Mouse (Mus musculus) intestine, embryonic 16.5 days (tissue): ENCODE data around the gene Adgrv1. TPM values are rescaled to one million over a fixed set of nuclear protein-coding genes. Genes with fewer than 3 reads are reported as not detected.
A peak's percentile ranks its signal among the peaks of the same experiment; 100 is the strongest.

Experiments
- ATAC-seq: fragments of 200-750 bp; cut with Nextera tagmentation; 2 replicates; pipeline ENCODE4 v1.8.0; 2017; ENCODE audit warnings: moderate TSS enrichment, moderate library complexity
- H3K27ac ChIP-seq: fragments of 300-500 bp; sonication (generic); 2 replicates; pipeline ENCODE4 v1.5.1; 2014; ENCODE audit warnings: mild to moderate bottlenecking, low read length
- H3K27me3 ChIP-seq: fragments of 300-500 bp; sonication (generic); replicated peaks from 2 replicates; pipeline ENCODE4 v1.6.1; 2014; ENCODE audit warnings: low read length, control low read depth, mixed read lengths; ENCODE audit not compliant: control insufficient read depth, insufficient read depth
- H3K36me3 ChIP-seq: fragments of 300-500 bp; sonication (generic); 2 replicates; pipeline ENCODE4 v1.6.1; 2014; ENCODE audit warnings: low read length, control low read depth; ENCODE audit not compliant: control insufficient read depth, insufficient read depth
- H3K4me1 ChIP-seq: fragments of 300-500 bp; sonication (generic); 2 replicates; pipeline ENCODE4 v1.6.1; 2014; ENCODE audit warnings: low read length, control low read depth, mixed read lengths; ENCODE audit not compliant: control insufficient read depth, insufficient read depth
- H3K4me2 ChIP-seq: fragments of 300-500 bp; sonication (generic); 2 replicates; pipeline ENCODE4 v1.6.1; 2014; ENCODE audit warnings: low read depth, low read length, control low read depth
- H3K4me3 ChIP-seq: fragments of 300-500 bp; sonication (generic); 2 replicates; pipeline ENCODE4 v1.5.1; 2014; ENCODE audit warnings: mild to moderate bottlenecking, low read length
- H3K9ac ChIP-seq: fragments of 300-500 bp; sonication (generic); 2 replicates; pipeline ENCODE4 v1.6.1; 2014; ENCODE audit warnings: low read depth, low read length
- H3K9me3 ChIP-seq: fragments of 300-500 bp; sonication (generic); 2 replicates; pipeline ENCODE4 v1.6.1; 2016; ENCODE audit warnings: low read length, control low read depth; ENCODE audit not compliant: control insufficient read depth
- WGBS: fragments of 180-500 bp; shearing (Covaris S2); extraction: QIAGEN DNeasy Blood & Tissue Kit; methylation state at CpG from one replicate; pipeline ENCODE4 v1.1.7; 2014; 5-methylcytosine and 5-hydroxymethylcytosine counted together
- polyA plus RNA-seq: library from polyadenylated mRNA; unstranded; fragments of >200 nt; fragmentation: Nextera tagmentation; extraction: Ambion mirVana; gene quantifications from 2 replicates; pipeline ENCODE4 v1.2.1, GENCODE M21; 2015

Gene Adgrv1
- polyA plus RNA-seq, 1 experiment from 2014 or later, result 0.56 TPM

- Histone ChIP-seq H3K27me3 (no peaks in the 10 kb centered on the region), H3K9me3 (no peaks in the 10 kb centered on the region), H3K4me1 (no peaks in the 10 kb centered on the region), H3K36me3 (no peaks in the 10 kb centered on the region), H3K4me3 (no peak overlapping the region), H3K4me2 (no peak overlapping the region), H3K27ac (no peak overlapping the region), H3K9ac (no peak overlapping the region)
- peak; percentile 67 for ATAC-seq
- 66% methylated on average over 2 of the region's 2 CpGs for WGBS
Measured at GRCm38 (mm10) chr13:81360338-81360737, 272.6 kb downstream of the Adgrv1 start.

GRCm38 (mm10) chr13:81358766-81359165, 274.2 kb downstream of the Adgrv1 start:
- 58% methylated on average over 1 of the region's 1 CpGs for WGBS
- ATAC-seq, result no peak
- Histone ChIP-seq H3K27ac (no peak overlapping the region), H3K4me2 (no peak overlapping the region), H3K36me3 (no peaks in the 10 kb centered on the region), H3K4me3 (no peak overlapping the region), H3K27me3 (no peaks in the 10 kb centered on the region), H3K4me1 (no peaks in the 10 kb centered on the region), H3K9me3 (no peaks in the 10 kb centered on the region), H3K9ac (no peak overlapping the region)

- 79% methylated on average over 4 of the region's 4 CpGs for WGBS
- Histone ChIP-seq H3K27me3 (no peaks in the 10 kb centered on the region), H3K4me1 (no peaks in the 10 kb centered on the region), H3K9me3 (no peaks in the 10 kb centered on the region), H3K4me3 (no peak overlapping the region), H3K4me2 (no peak overlapping the region), H3K27ac (peak overlapping the region; percentile 35; the same call in 1 of the 2 replicates), H3K9ac (no peak overlapping the region), H3K36me3 (no peaks in the 10 kb centered on the region)
- ATAC-seq, result 0 out of 2 replicates have a peak, but pooled peaks have one; percentile 17
Measured at GRCm38 (mm10) chr13:81358365-81358764, 274.6 kb downstream of the Adgrv1 start.

- Histone ChIP-seq H3K4me2 (no peak overlapping the region), H3K27ac (no peak overlapping the region), H3K27me3 (no peaks in the 10 kb centered on the region), H3K4me1 (no peaks in the 10 kb centered on the region), H3K36me3 (no peaks in the 10 kb centered on the region), H3K9me3 (no peaks in the 10 kb centered on the region), H3K4me3 (no peak overlapping the region), H3K9ac (no peak overlapping the region)
- no peak for ATAC-seq
- WGBS, result 81% methylated on average over 3 of the region's 3 CpGs
Measured at GRCm38 (mm10) chr13:81357215-81357614, 275.7 kb downstream of the Adgrv1 start.

GRCm38 (mm10) chr13:81354587-81354986, 278.4 kb downstream of the Adgrv1 start:
- H3K4me1 ChIP-seq, result 0 out of 2 replicates have a peak, but pooled peaks cover 4% of the 10 kb centered on the region
- H3K27me3 ChIP-seq, result no peaks in the 10 kb centered on the region
- no peak overlapping the region for H3K4me2 ChIP-seq
- no peak overlapping the region for H3K27ac ChIP-seq
- ATAC-seq, result no peak
- no peak overlapping the region for H3K4me3 ChIP-seq
- no peaks in the 10 kb centered on the region for H3K36me3 ChIP-seq
- no peaks in the 10 kb centered on the region for H3K9me3 ChIP-seq
- 90% methylated on average over 5 of the region's 5 CpGs for WGBS
- no peak overlapping the region for H3K9ac ChIP-seq

- Histone ChIP-seq H3K27ac (no peak overlapping the region), H3K27me3 (no peaks in the 10 kb centered on the region), H3K36me3 (no peaks in the 10 kb centered on the region), H3K4me1 (0 out of 2 replicates have a peak, but pooled peaks cover 4% of the 10 kb centered on the region), H3K9ac (no peak overlapping the region), H3K4me3 (no peak overlapping the region), H3K9me3 (no peaks in the 10 kb centered on the region), H3K4me2 (no peak overlapping the region)
- WGBS, result 41% methylated on average over 11 of the region's 11 CpGs
- peak; percentile 70 for ATAC-seq
Measured at GRCm38 (mm10) chr13:81352296-81352695, 280.7 kb downstream of the Adgrv1 start.

- Histone ChIP-seq H3K4me1 (0 out of 2 replicates have a peak, but pooled peaks cover 4% of the 10 kb centered on the region), H3K4me3 (0 out of 2 replicates have a peak overlapping the region, but pooled peaks have one; percentile 11), H3K27ac (peak overlapping the region; percentile 91), H3K9me3 (no peaks in the 10 kb centered on the region), H3K4me2 (peak overlapping the region; percentile 39), H3K27me3 (no peaks in the 10 kb centered on the region), H3K36me3 (no peaks in the 10 kb centered on the region), H3K9ac (no peak overlapping the region)
- ATAC-seq, result peak; percentile 96
- 31% methylated on average over 14 of the region's 14 CpGs for WGBS
Measured at GRCm38 (mm10) chr13:81351462-81352155, 281.3 kb downstream of the Adgrv1 start.

GRCm38 (mm10) chr13:81347261-81347980, 285.5 kb downstream of the Adgrv1 start:
- no peaks in the 10 kb centered on the region for H3K27me3 ChIP-seq
- WGBS, result 83% methylated on average over 15 of the region's 15 CpGs
- no peak overlapping the region for H3K9ac ChIP-seq
- no peak overlapping the region for H3K27ac ChIP-seq
- no peak overlapping the region for H3K4me3 ChIP-seq
- no peaks in the 10 kb centered on the region for H3K36me3 ChIP-seq
- no peak overlapping the region for H3K4me2 ChIP-seq
- no peaks in the 10 kb centered on the region for H3K9me3 ChIP-seq
- no peak for ATAC-seq
- 0 out of 2 replicates have a peak, but pooled peaks cover 4% of the 10 kb centered on the region for H3K4me1 ChIP-seq

GRCm38 (mm10) chr13:81342987-81343596, 289.9 kb downstream of the Adgrv1 start:
- H3K9me3 ChIP-seq, result no peaks in the 10 kb centered on the region
- ATAC-seq, result no peak
- no peaks in the 10 kb centered on the region for H3K4me1 ChIP-seq
- no peak overlapping the region for H3K27ac ChIP-seq
- WGBS, result 66% methylated on average over 2 of the region's 2 CpGs
- H3K9ac ChIP-seq, result no peak overlapping the region
- H3K27me3 ChIP-seq, result no peaks in the 10 kb centered on the region
- H3K4me2 ChIP-seq, result no peak overlapping the region
- no peaks in the 10 kb centered on the region for H3K36me3 ChIP-seq
- no peak overlapping the region for H3K4me3 ChIP-seq
